21 mouse cellular contexts compared by ENCODE assay signal in genomic region chr3:62786233-62786632, GRCm38 (mm10).
DNase-seq lines count a peak whose midpoint lies in the region; ATAC-seq and TF ChIP-seq lines count a peak whose summit lies in the region.
"Had no signal": no experiment of that assay in that cellular context is flagged by ENCODE, and none has a peak within 500 bp of the region (broad histone marks: within the 10 kb centered on the region; RNA-seq: fewer than 3 reads in every experiment).

No protein-coding gene starts in this region.

- H3K4me1 ChIP-seq in forebrain, embryonic 11.5 days (replicated peaks; ENCODE audit: control insufficient read depth, insufficient read depth, low read length): no peaks in the 10 kb centered on the region
- peaks cover 18% of the 10 kb centered on the region for H3K4me1 ChIP-seq in forebrain, embryonic 10.5 days
- H3K4me1 ChIP-seq in neural tube, embryonic 12.5 days: no peaks in the 10 kb centered on the region
- 0 out of 2 replicates have a peak, but pooled peaks cover 3% of the 10 kb centered on the region for H3K4me1 ChIP-seq in forebrain, postnatal 0 days (ENCODE audit: insufficient read depth)
- H3K4me1 ChIP-seq: stomach, embryonic 15.5 days had no signal

- no peak overlapping the region for H3K9ac ChIP-seq in forebrain, embryonic 11.5 days (ENCODE audit: low read length)
- H3K9ac ChIP-seq in neural tube, embryonic 12.5 days: no peak overlapping the region
- H3K9ac ChIP-seq in forebrain, postnatal 0 days: no peak overlapping the region
- H3K9ac ChIP-seq: stomach, embryonic 15.5 days had no signal

- H3K9me3 ChIP-seq in forebrain, embryonic 11.5 days (ENCODE audit: control insufficient read depth, low read length): peaks cover 2% of the 10 kb centered on the region; the same call in 1 of the 2 replicates
- H3K9me3 ChIP-seq in forebrain, embryonic 10.5 days: peaks cover 16% of the 10 kb centered on the region
- no peaks in the 10 kb centered on the region for H3K9me3 ChIP-seq in neural tube, embryonic 12.5 days
- H3K9me3 ChIP-seq in forebrain, postnatal 0 days (ENCODE audit: low read length): no peaks in the 10 kb centered on the region
- H3K9me3 ChIP-seq: stomach, embryonic 15.5 days had no signal

- H3K4me2 ChIP-seq in forebrain, embryonic 11.5 days (ENCODE audit: low read depth, low read length, severe bottlenecking): no peak overlapping the region
- H3K4me2 ChIP-seq in neural tube, embryonic 12.5 days (replicated peaks): no peak overlapping the region
- no peak overlapping the region for H3K4me2 ChIP-seq in forebrain, postnatal 0 days (ENCODE audit: low read depth)
- H3K4me2 ChIP-seq: stomach, embryonic 15.5 days had no signal

- H3K27ac ChIP-seq in forebrain, embryonic 11.5 days (ENCODE audit: low read depth, low read length): no peak overlapping the region
- no peak overlapping the region for H3K27ac ChIP-seq in forebrain, embryonic 10.5 days
- no peak overlapping the region for H3K27ac ChIP-seq in neural tube, embryonic 12.5 days
- H3K27ac ChIP-seq in forebrain, postnatal 0 days (ENCODE audit: low read depth, low read length): no peak overlapping the region
- H3K27ac ChIP-seq: stomach, embryonic 15.5 days had no signal

- DNase-seq in forebrain, embryonic 11.5 days (ENCODE audit: low spot score): no peak
- DNase-seq in forebrain, embryonic 10.5 days (ENCODE audit: extremely low spot score, low spot score): no peak
- no peak for DNase-seq in neural tube, embryonic 10.5 days (ENCODE audit: extremely low spot score, low spot score)
- DNase-seq in forebrain, postnatal 0 days: peak; percentile 10
- no peak for DNase-seq in urinary bladder, postnatal 10 days (ENCODE audit: low spot score)
- DNase-seq in left cerebral cortex, postnatal 36 days (ENCODE audit: low spot score in 2 of 2): no peak
- no peak for DNase-seq in spleen, postnatal 10 days (ENCODE audit: low spot score in 2 of 2)
- DNase-seq: adrenal gland, postnatal 10 days; cerebellum, adult 2 months; gastrocnemius, postnatal 36 days; heart, postnatal 10 days; kidney, adult 8-10 months; kidney, postnatal 36 days; layer of hippocampus, postnatal 36 days; left cerebral cortex, postnatal 4 days; lung, adult 18-20 months; lung, postnatal 36 days; right cerebral cortex, adult 18-20 months had no signal

- no peak for TF ChIP-seq CTCF in forebrain, postnatal 0 days (IDR thresholded peaks at IDR 0.05; ENCODE audit: low read depth)

- 10% methylated on average over 2 of the region's 2 CpGs for WGBS in forebrain, embryonic 11.5 days
- 18% methylated on average over 2 of the region's 2 CpGs for WGBS in forebrain, embryonic 10.5 days
- WGBS in neural tube, embryonic 12.5 days: 22% methylated on average over 2 of the region's 2 CpGs
- 4% methylated on average over 2 of the region's 2 CpGs for WGBS in forebrain, postnatal 0 days

- intact Hi-C loops in left cerebral cortex, postnatal 36 days (cut with DNase I): no loop called here

- H3K36me3 ChIP-seq in forebrain, embryonic 11.5 days (ENCODE audit: control insufficient read depth, insufficient read depth, low read length): no peaks in the 10 kb centered on the region
- no peaks in the 10 kb centered on the region for H3K36me3 ChIP-seq in forebrain, embryonic 10.5 days (replicated peaks)
- H3K36me3 ChIP-seq in neural tube, embryonic 12.5 days: no peaks in the 10 kb centered on the region
- H3K36me3 ChIP-seq in forebrain, postnatal 0 days (ENCODE audit: insufficient read depth): no peaks in the 10 kb centered on the region
- H3K36me3 ChIP-seq: stomach, embryonic 15.5 days had no signal

- ATAC-seq in forebrain, embryonic 11.5 days (replicated peaks; ENCODE audit: low FRiP score): peak; percentile 77
- ATAC-seq in neural tube, embryonic 12.5 days (ENCODE audit: low FRiP score, low read depth): peak; percentile 58
- peak; percentile 23; the same call in 1 of the 2 replicates for ATAC-seq in forebrain, postnatal 0 days
- ATAC-seq: inflammation-experienced regulatory T-cells, adult 6 months had no signal

- H3K4me3 ChIP-seq in forebrain, embryonic 11.5 days (ENCODE audit: low read depth, low read length): no peak overlapping the region
- H3K4me3 ChIP-seq in forebrain, embryonic 10.5 days: no peak overlapping the region
- no peak overlapping the region for H3K4me3 ChIP-seq in neural tube, embryonic 12.5 days
- H3K4me3 ChIP-seq in forebrain, postnatal 0 days (ENCODE audit: low read depth, low read length): no peak overlapping the region
- H3K4me3 ChIP-seq: stomach, embryonic 15.5 days had no signal

- peaks cover 3% of the 10 kb centered on the region; the same call in 1 of the 2 replicates for H3K27me3 ChIP-seq in forebrain, embryonic 11.5 days (ENCODE audit: control insufficient read depth, insufficient read depth, low read length)
- peaks cover 42% of the 10 kb centered on the region for H3K27me3 ChIP-seq in forebrain, embryonic 10.5 days (ENCODE audit: poor library complexity, severe bottlenecking)
- no peaks in the 10 kb centered on the region for H3K27me3 ChIP-seq in neural tube, embryonic 12.5 days (replicated peaks)
- no peaks in the 10 kb centered on the region for H3K27me3 ChIP-seq in forebrain, postnatal 0 days (ENCODE audit: insufficient read depth, low read length)
- H3K27me3 ChIP-seq: stomach, embryonic 15.5 days had no signal

Comparison
In these comparisons a context has a peak if more than half of its experiments do, and no peak if none do; other contexts are left out.
1. ATAC-seq: peak in every context shown above with its lines; median percentile 77 in forebrain, embryonic 11.5 days; 58 in neural tube, embryonic 12.5 days; 23 in forebrain, postnatal 0 days.